Mouse (Mus musculus) CH12F3 (cell line): ENCODE measurements around the gene Twnk.

Source experiments
- in situ Hi-C: fragments of 300-500 bp; cut with MboI; formaldehyde crosslinking; loops from 2 replicates; pipeline ENCODE4 v1.14.3; 2020; ENCODE audit warnings: low sequenced_read_pairs

Gene Twnk

GRCm38 (mm10) chr19:45047935-45048643 lies 42.6 kb downstream of the Twnk start:
- in situ Hi-C loops: no loop called here

- in situ Hi-C loops: no loop called here
Observed at GRCm38 (mm10) chr19:45048644-45049365, 43.3 kb downstream of the Twnk start.

GRCm38 (mm10) chr19:45049523-45049922 lies 44.1 kb downstream of the Twnk start:
- in situ Hi-C loops: no loop called here

- in situ Hi-C loops: no loop called here
Observed at GRCm38 (mm10) chr19:45053451-45053850, 48.0 kb downstream of the Twnk start.

- in situ Hi-C loops: no loop called here
Observed at GRCm38 (mm10) chr19:45054892-45055690, 49.6 kb downstream of the Twnk start.

- in situ Hi-C loops: no loop called here
Observed at GRCm38 (mm10) chr19:45056364-45056763, 50.9 kb downstream of the Twnk start.

GRCm38 (mm10) chr19:45056908-45057698 lies 51.6 kb downstream of the Twnk start:
- in situ Hi-C loops: no loop called here

GRCm38 (mm10) chr19:45057724-45058112 lies 52.3 kb downstream of the Twnk start:
- in situ Hi-C loops: no loop called here

- in situ Hi-C loops: no loop called here
Observed at GRCm38 (mm10) chr19:45058113-45058839, 52.8 kb downstream of the Twnk start.

- in situ Hi-C loops: no loop called here
Observed at GRCm38 (mm10) chr19:45058841-45059240, 53.4 kb downstream of the Twnk start.
